Mouse (Mus musculus): ENCODE results near the gene Krt78.
"Not testable (repeated sequence)": the region's sequence is repeated elsewhere in the genome, so short reads cannot be mapped to it uniquely, and the experiment has no call there.

The Krt78 gene

GRCm38 (mm10) chr15:101954187-101954586, at the start of gene Krt78:
Gene Krt78 (minus strand): TSS chr15:101954287.
- no peak for DNase-seq

DNA sequence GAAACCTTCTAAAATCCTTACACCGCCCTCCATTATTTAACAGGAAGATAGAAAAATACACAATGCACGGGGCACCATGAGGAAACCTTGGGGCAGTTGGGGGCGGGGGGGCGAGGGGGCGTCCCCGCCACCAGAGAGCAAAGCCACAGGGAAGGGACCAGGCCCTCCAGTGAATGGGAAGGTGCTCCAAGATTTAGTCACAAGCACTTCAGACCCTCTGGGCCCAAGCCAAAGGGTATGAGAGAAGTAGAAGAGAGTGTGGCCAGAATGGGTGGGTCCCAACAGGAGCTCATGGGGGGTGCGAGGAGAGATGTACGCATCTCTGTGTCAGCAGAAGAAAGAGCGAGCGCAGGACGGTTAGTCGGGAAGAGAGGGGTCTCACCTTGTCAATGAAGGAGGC, 49.4 kb upstream of the Krt78 start:
- peak; percentile 18 for DNase-seq

GRCm38 (mm10) chr15:102002646-102003488, 48.8 kb upstream of the Krt78 start:
- peak; percentile 81 for DNase-seq

- DNase-seq, result no peak
These were observed 45.7 kb upstream of the Krt78 start for GRCm38 (mm10) chr15:101999676-102000335.

GRCm38 (mm10) chr15:101999156-101999555, 45.1 kb upstream of the Krt78 start:
- DNase-seq, result no peak

DNA sequence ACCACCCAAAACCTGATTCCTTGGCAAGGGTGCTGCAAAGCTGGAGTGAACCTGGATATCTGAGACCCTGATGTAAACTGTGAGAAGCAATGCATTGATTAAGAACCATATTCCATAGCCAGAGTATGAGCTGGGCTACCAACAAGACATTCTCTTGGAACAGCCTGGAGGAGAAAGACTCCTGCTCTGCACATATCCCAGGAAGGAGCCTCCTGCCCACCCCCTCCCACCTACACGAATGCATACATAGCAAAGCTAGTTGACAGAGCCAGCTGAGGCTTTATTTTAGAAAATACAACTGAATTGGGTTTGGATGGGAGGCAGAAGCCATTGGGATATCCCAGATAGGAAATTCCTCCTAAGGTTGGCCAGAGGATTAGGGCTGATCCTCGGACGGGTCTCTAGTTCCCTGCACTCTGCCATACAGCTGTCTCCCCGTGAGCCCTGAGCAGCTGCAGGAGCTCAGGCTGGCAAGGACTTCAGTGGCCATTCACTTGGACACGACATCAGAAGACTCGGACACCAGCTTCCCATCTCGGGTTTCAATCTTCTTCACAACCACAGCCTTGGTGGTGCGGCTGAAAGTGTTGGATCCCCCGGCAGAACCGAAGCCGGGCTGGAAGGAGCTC, 42.5 kb upstream of the Krt78 start:
- not testable (repeated sequence) for DNase-seq

GRCm38 (mm10) chr15:101995484-101996236, 41.6 kb upstream of the Krt78 start:
- no peak for DNase-seq

DNA sequence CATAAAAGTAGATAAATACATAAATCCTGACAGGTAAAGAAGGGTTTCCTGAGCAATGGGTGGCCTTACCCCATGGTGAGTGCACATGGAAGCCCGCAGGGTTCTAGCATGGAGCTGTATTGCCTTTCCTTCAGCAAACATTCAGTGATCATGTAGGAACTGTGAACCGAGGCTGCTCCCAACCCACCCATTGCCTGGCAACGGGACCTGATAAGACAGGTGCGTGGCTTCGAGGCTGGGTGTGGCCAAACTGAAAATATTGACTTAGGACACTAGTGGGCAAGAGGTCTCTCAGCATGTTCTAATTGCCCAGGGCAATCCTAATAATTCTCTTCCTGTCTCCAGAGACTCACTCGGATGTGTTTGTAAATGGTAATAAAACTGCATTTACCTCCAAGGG, 40.3 kb upstream of the Krt78 start:
- DNase-seq, result no peak

- DNase-seq, result no peak
These were observed 36.9 kb upstream of the Krt78 start for GRCm38 (mm10) chr15:101990946-101991345.

DNA sequence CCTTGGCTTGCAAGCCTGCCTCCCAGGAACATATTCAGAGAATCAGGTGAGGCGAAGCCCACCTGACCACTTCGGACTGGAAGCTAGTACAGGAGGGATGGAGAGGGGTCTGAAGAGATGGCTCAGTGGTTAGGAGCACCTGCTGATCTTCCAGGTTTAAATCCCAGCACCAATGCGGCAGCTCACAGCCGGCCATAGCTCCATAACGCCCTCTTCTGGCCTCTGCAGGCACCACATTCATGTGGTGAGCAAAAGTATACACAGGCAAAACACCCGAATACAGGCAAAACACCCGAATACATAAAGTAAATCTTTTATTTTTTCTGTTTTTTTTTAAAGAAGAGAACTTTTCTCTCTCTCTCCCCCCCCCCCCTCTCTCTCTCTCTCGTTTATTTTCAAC, 34.6 kb upstream of the Krt78 start:
- DNase-seq, result no peak

DNA sequence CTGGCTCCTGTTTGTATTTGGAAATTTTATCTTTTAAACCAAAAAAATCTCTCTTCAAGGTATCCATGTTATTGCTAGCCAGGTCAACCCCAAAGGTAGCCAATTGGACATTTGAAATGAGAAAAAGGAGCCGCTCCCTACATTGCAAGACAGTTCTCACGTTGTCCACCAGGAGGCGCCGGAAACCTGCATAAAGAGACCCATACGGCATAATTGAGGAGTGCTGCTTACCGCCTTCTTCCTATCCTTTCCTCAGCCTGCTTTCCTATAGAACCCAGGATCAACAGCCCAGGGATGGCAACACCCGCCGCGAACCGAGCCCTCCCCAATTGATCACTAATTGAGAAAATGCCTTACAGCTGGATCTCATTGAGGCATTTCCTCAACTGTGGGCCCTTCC, 34.0 kb upstream of the Krt78 start:
- peak; percentile 89 for DNase-seq

GRCm38 (mm10) chr15:101984746-101985145, 30.7 kb upstream of the Krt78 start:
- no peak for DNase-seq

GRCm38 (mm10) chr15:101983949-101984601, 30.0 kb upstream of the Krt78 start:
- DNase-seq, result peak; percentile 95

GRCm38 (mm10) chr15:101983315-101983948, 29.3 kb upstream of the Krt78 start:
- DNase-seq, result no peak

DNA sequence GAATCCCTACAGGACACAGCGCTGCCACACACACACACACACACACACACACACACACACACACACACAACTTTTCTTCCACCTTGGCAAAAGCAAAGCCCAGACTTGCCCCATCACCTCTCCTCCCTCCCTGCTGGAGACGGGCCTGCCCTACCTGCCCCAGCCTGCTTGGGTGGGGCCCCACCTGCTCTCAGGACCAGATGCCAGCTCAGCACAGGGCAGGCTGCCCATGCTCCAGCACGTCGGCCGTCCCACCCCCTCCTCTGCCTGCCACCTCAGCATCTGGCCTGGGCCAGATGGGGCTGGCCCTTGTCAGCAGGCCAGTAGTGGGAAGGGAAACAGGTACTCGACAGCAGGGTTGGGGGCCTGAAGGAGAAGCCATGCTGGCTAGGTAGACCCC, 26.8 kb upstream of the Krt78 start:
- DNase-seq, result peak; percentile 84

DNA sequence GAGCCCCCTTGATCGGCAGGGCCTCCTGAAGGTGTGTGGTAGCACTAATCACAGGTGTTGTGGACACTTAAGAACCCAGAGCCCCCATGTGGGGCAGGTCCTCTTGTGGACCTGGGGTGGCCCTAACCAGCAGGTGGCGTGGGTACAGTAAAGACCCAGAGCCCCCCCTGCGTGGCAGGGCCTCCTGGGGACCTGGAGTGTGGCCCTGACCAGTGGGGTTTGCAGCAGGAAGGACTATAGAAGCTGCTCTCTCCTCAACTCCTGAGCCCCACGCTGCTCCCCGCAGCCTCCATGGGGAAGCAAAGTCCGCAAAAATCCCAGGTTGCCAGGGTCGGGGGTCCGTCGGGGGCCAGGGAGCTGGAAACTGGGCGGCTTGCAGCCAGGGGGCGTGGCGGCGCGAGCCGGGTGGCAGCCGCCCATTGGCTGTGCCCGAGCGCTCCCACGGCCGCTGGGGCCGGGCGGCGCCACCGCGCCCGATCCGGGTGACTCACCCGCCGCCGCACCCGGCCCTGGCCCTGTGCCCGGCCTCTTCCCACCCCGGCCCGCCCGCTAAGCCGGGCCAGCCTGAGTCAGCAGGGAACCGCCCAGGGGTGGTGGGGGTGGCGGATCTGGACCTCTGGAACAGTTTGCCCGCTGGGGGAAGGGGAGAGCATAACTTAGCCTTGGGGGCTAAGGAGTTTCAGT, 23.1 kb upstream of the Krt78 start:
- peak; percentile 95 for DNase-seq

DNA sequence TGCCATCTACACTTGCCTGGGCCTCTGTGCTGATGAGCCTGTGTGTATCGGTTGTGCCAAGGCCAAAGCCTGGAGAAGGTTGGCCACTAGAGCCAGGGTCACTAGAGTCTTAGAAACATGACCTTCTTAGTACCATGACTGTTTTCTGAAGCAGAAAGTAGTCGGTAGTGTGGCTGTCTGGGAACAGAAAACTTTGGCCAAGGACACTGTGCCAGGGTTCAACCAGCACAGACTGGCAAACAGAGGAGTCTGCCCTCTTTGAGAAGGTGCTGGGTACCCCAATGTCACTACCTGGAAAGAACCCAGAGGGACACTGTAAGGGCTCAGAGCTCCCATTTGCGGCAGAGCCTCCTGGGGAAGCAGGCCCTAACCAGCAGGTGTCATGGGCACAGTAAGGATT, 22.6 kb upstream of the Krt78 start:
- peak; percentile 28 for DNase-seq

- peak; percentile 60 for DNase-seq
These were observed 21.9 kb upstream of the Krt78 start for GRCm38 (mm10) chr15:101976023-101976422.

- no peak for DNase-seq
These were observed 20.2 kb upstream of the Krt78 start for GRCm38 (mm10) chr15:101974083-101974845.

DNA sequence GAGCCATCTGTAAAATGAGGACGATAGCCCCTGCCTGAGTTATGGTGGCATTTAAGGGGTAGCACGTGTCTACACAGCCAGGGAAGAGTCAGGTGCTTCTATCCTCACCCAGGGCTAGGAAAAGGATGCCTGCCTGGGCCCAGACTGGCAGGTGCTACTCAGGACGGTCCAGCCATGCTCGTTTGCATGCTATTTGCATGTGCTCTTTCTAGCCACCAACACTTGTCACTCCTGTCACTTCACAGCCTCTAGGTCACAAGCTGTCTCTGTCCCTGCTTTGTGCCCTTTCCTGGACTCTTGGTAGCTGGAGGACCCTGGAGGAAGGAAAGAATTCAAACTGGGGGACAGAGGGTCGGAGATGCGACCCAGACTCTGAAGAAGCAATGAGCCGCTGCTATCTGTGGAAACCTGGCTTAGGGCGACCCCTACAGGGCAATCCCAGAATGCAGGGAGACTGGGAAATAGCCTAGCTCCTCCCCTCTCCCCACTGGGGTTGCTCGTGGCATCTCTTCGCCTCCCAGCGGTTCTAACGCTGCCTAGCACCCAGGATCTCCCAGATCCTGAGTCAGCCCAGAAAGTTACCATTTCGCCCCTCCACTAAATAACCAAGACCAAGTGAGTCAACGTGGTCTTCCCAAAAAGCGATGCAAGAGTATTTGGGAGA, 19.5 kb upstream of the Krt78 start:
- DNase-seq, result peak; percentile 97
